Mouse (Mus musculus): Measurements from ENCODE around the gene Cby3.

DNA sequence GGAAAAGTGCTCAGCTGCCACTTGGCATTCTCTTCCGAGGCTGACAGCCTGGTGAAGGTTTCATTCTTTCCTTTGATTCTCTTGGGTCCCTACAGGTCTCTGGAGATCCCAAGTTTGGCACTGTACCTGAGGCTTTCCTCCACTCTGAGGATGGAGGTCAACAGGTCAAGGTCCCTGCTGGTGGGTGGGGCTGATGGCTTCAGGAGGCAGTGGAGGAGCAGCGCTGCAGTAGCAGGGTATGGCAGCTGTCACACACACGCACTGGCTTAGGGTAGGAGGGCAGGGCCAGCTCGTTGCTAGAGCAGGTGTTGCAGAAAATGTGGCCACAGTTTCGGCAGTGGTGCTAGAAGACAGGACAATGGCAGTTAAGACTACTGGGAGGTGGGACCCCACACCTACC is 35.4 kb downstream of the Cby3 start:
- TF ChIP-seq CTCF (IDR thresholded peaks at IDR 0.05; ENCODE audit: low read depth) (no peak), EP300 (IDR thresholded peaks at IDR 0.05; ENCODE audit: low read depth) (no peak)

All from heart, postnatal 0 days (tissue).